Mouse (Mus musculus) bone marrow, adult 2 months (tissue): ENCODE results near the gene Cpa1. TPM values are rescaled to one million over a fixed set of nuclear protein-coding genes. Genes with fewer than 3 reads are reported as not detected.

Experiments used
- H3K27ac ChIP-seq: fragments of 200-500 bp; 2 replicates; pipeline ENCODE4 v1.5.1; 2012; ENCODE audit warnings: low read depth, mild to moderate bottlenecking, control low read depth, inconsistent platforms, low read length; ENCODE audit not compliant: control insufficient read depth, poor library complexity, insufficient read depth
- H3K4me1 ChIP-seq: fragments of 200-500 bp; 2 replicates; pipeline ENCODE4 v1.6.1; 2011; ENCODE audit warnings: low read length; ENCODE audit not compliant: control insufficient read depth, insufficient read depth
- H3K4me3 ChIP-seq: fragments of 200-500 bp; replicated peaks from 2 replicates; pipeline ENCODE3; 2011; ENCODE audit warnings: mild to moderate bottlenecking, low read depth, low read length, control low read depth; ENCODE audit not compliant: control insufficient read depth
- CTCF ChIP-seq: fragments of 200-500 bp; IDR thresholded peaks from 2 replicates; pipeline ENCODE4 v1.5.1; 2011; ENCODE audit warnings: low read length, control low read depth; ENCODE audit not compliant: control insufficient read depth, insufficient read depth
- POLR2A ChIP-seq: fragments of 200-500 bp; IDR thresholded peaks from 2 replicates; pipeline ENCODE4 v1.6.1; 2011; ENCODE audit warnings: low read depth, mild to moderate bottlenecking, control low read depth, low read length, borderline replicate concordance; ENCODE audit not compliant: control insufficient read depth
- WGBS: fragments of 180-500 bp; shearing (Covaris S2); methylation state at CpG from one replicate; pipeline ENCODE4 v1.1.7; 2018; 5-methylcytosine and 5-hydroxymethylcytosine counted together
- polyA plus RNA-seq: library from polyadenylated mRNA; stranded (reverse); fragments of >200 nt; gene quantifications from 2 replicates; pipeline ENCODE4 v1.2.4, GENCODE M21; 2011; ENCODE audit warnings: low replicate concordance; ENCODE audit not compliant: missing spikeins, insufficient read depth, insufficient read length

The Cpa1 gene
- polyA plus RNA-seq, 1 experiment: not detected

GRCm38 (mm10) chr6:30617959-30618590 lies 20.9 kb upstream of the Cpa1 start:
- 20% methylated on average over 18 of the region's 18 CpGs for WGBS
- no peak overlapping the region for H3K27ac ChIP-seq
- TF ChIP-seq POLR2A (no peak), CTCF (no peak)
- H3K4me1 ChIP-seq: peaks cover 3% of the 10 kb centered on the region; the same call in 1 of the 2 replicates
- H3K4me3 ChIP-seq: no peak overlapping the region

GRCm38 (mm10) chr6:30618735-30619134 lies 20.3 kb upstream of the Cpa1 start:
- WGBS: 53% methylated on average over 6 of the region's 6 CpGs
- H3K4me1 ChIP-seq: peaks cover 3% of the 10 kb centered on the region; the same call in 1 of the 2 replicates
- TF ChIP-seq CTCF (no peak), POLR2A (no peak)

GRCm38 (mm10) chr6:30619606-30620005 lies 19.4 kb upstream of the Cpa1 start:
- Histone ChIP-seq H3K4me3 (no peak overlapping the region), H3K27ac (no peak overlapping the region), H3K4me1 (peaks cover 3% of the 10 kb centered on the region; the same call in 1 of the 2 replicates)
- WGBS: 87% methylated on average over 5 of the region's 5 CpGs
- no peak for TF ChIP-seq POLR2A
- TF ChIP-seq CTCF: no peak

More at GRCm38 (mm10) chr6:30618735-30619134, 20.3 kb upstream of the Cpa1 start:
- Histone ChIP-seq H3K27ac (no peak overlapping the region), H3K4me3 (no peak overlapping the region)

DNA sequence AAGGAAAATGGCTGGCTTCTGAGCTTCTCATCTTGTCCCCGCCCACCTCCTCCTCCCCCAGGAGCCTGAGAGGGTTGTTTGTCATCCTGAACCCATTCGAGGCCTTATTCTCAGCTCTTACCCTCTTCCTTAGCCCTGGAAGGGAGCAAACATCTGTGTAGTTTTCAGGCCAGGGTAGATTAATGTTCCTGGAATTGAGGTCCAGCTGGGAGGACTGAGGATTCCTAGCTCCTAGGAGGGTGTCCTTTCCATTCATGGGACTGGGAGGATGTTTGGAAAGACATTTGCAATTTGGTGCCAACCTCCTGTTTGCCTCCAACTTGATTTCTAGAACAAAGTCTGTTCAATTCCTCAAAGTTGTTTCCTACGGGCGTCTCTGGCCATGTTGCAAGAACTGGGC lies 18.4 kb upstream of the Cpa1 start:
- WGBS: 70% methylated on average over 4 of the region's 4 CpGs
- Histone ChIP-seq H3K4me1 (peaks cover 3% of the 10 kb centered on the region; the same call in 1 of the 2 replicates), H3K4me3 (no peak overlapping the region), H3K27ac (no peak overlapping the region)
- TF ChIP-seq POLR2A (no peak), CTCF (no peak)

DNA sequence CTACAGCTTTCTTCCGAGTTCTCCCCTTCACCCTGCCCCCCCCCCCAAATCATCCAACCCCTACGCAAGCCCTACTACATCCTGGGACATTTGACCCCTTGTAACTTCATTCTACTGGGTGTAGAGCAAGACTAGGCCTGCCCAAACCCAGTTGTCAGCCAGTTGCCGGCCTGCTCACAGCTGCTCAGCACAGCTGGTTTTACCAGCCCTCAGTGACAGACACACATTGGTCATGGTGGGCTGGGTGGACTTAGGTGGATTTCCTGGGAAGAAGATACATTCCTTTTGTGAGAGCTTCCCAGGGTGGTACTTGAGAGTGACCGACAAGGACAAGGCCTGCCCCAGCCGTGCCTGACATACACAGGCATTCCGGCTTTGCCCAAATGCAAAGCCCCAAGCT lies 18.0 kb upstream of the Cpa1 start:
- WGBS: 87% methylated on average over 6 of the region's 6 CpGs
- peaks cover 3% of the 10 kb centered on the region; the same call in 1 of the 2 replicates for H3K4me1 ChIP-seq
- no peak overlapping the region for H3K27ac ChIP-seq
- no peak overlapping the region for H3K4me3 ChIP-seq
- TF ChIP-seq POLR2A: no peak
- no peak for TF ChIP-seq CTCF

GRCm38 (mm10) chr6:30621986-30622389 lies 17.0 kb upstream of the Cpa1 start:
- Histone ChIP-seq H3K4me1 (peaks cover 2% of the 10 kb centered on the region; the same call in 1 of the 2 replicates), H3K27ac (no peak overlapping the region), H3K4me3 (no peak overlapping the region)
- WGBS: 54% methylated on average over 4 of the region's 4 CpGs
- TF ChIP-seq CTCF (no peak), POLR2A (no peak)

DNA sequence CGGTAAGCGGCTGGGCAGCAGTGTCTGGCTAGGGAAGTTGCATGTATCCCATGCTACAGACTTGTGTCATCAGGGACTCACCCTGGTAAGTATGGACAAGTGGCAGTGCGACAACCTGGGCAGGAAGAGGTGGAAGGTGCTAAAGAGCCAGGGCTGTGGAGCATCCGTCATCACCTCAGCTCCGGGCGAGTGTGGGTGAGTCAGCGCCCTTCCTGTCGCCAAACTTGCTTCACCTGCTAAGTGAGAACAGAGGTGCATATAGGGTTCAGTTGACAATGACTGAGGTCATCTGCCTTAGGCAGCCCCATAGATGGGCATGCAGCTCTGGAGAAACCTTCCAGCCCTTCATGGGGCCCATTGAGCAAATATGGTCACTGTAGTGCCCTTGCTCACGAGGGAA lies 14.3 kb upstream of the Cpa1 start:
- Histone ChIP-seq H3K27ac (no peak overlapping the region), H3K4me1 (peaks cover 1% of the 10 kb centered on the region; the same call in 1 of the 2 replicates), H3K4me3 (no peak overlapping the region)
- 82% methylated on average over 9 of the region's 9 CpGs for whole genome bisulfite sequencing
- TF ChIP-seq CTCF: no peak

- H3K27ac ChIP-seq: no peak overlapping the region
- 84% methylated on average over 6 of the region's 6 CpGs for WGBS
- no peak overlapping the region for H3K4me3 ChIP-seq
- TF ChIP-seq CTCF (no peak), POLR2A (no peak)
- peaks cover 1% of the 10 kb centered on the region; the same call in 1 of the 2 replicates for H3K4me1 ChIP-seq
These were observed 10.9 kb upstream of the Cpa1 start for GRCm38 (mm10) chr6:30628152-30628551.
